Mouse (Mus musculus): ENCODE data around the gene Il17ra. TPM values are rescaled to one million over a fixed set of nuclear protein-coding genes. Genes with fewer than 3 reads are reported as not detected.

Gene Il17ra
- 12.8 TPM for polyA plus RNA-seq (2014; fragmentation: Illumina TruSeq; extraction: RNeasy Lipid Tissue Mini Kit (QIAGEN cat#74804); ENCODE audit: insufficient read depth, low read depth, low replicate concordance)

GRCm38 (mm10) chr6:120463086-120463871 is at the start of gene Il17ra:
Gene Il17ra, plus strand, starts transcription at chr6:120463247.

GRCm38 (mm10) chr6:120493374-120494181 is 30.5 kb downstream of the Il17ra start, which contains the start of gene Tmem121b:
Gene Tmem121b, minus strand, starts transcription at chr6:120493807.

GRCm38 (mm10) chr6:120531020-120531965 is 68.2 kb downstream of the Il17ra start, which contains the start of gene Hdhd5:
Gene Hdhd5, minus strand, starts transcription at chr6:120531319.

Other genes starting within 250 kb of the Il17ra start
- gene D330020A13Rik, start 168.9 kb upstream of the Il17ra start, polyA plus RNA-seq (2014; fragmentation: Illumina TruSeq; extraction: RNeasy Lipid Tissue Mini Kit (QIAGEN cat#74804); ENCODE audit: insufficient read depth, low read depth, low replicate concordance) = not detected
- gene B4galnt3, start 168.7 kb upstream of the Il17ra start, polyA plus RNA-seq (2014; fragmentation: Illumina TruSeq; extraction: RNeasy Lipid Tissue Mini Kit (QIAGEN cat#74804); ENCODE audit: insufficient read depth, low read depth, low replicate concordance) = not detected
- 6.6 TPM for gene Kdm5a, start 99.1 kb upstream of the Il17ra start, polyA plus RNA-seq (2014; fragmentation: Illumina TruSeq; extraction: RNeasy Lipid Tissue Mini Kit (QIAGEN cat#74804); ENCODE audit: insufficient read depth, low read depth, low replicate concordance)
- 3.0 TPM for gene Ccdc77, start 98.9 kb upstream of the Il17ra start, polyA plus RNA-seq (2014; fragmentation: Illumina TruSeq; extraction: RNeasy Lipid Tissue Mini Kit (QIAGEN cat#74804); ENCODE audit: insufficient read depth, low read depth, low replicate concordance)
- gene Tmem121b, start 30.6 kb downstream of the Il17ra start, polyA plus RNA-seq (2014; fragmentation: Illumina TruSeq; extraction: RNeasy Lipid Tissue Mini Kit (QIAGEN cat#74804); ENCODE audit: insufficient read depth, low read depth, low replicate concordance) = 0.46 TPM
- 10.5 TPM for gene Hdhd5, start 68.1 kb downstream of the Il17ra start, polyA plus RNA-seq (2014; fragmentation: Illumina TruSeq; extraction: RNeasy Lipid Tissue Mini Kit (QIAGEN cat#74804); ENCODE audit: insufficient read depth, low read depth, low replicate concordance)
- 1.4 TPM for gene Cecr2, start 203.1 kb downstream of the Il17ra start, polyA plus RNA-seq (2014; fragmentation: Illumina TruSeq; extraction: RNeasy Lipid Tissue Mini Kit (QIAGEN cat#74804); ENCODE audit: insufficient read depth, low read depth, low replicate concordance)

Measured in lung, adult 10 weeks (tissue).